Mouse (Mus musculus) stomach, postnatal 0 days (tissue): ENCODE results near the gene Pik3cg.

ENCODE experiments used
- CTCF ChIP-seq: IDR thresholded peaks from 2 replicates; pipeline ENCODE4 v1.5.1; 2016; ENCODE audit warnings: antibody characterized with exemption, low read depth, mild to moderate bottlenecking, moderate library complexity
- EP300 ChIP-seq: optimal IDR thresholded peaks from 2 replicates; pipeline ENCODE3; 2016; ENCODE audit warnings: antibody characterized with exemption

DNA sequence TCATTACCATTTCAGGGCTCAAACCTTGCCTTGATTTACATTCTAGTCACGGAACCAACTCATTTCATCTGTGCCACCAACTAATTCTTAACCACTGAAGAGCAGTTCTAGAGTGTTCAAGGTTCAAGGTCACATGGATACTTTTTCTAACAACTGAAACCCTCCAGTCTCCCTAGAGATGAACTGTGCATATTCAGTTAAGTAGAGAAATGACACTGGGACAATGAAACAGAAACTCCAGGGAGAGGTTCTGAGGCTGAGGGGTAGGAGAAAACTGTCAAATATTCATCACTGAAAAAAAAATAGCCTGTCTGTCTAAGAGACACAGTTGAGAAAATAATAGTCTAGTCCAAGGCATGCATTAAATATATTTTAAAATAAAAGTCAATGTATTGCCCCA is 24.9 kb downstream of the Pik3cg start:
- TF ChIP-seq CTCF (no peak), EP300 (no peak)
